ENCODE assay signal across 19 mouse cellular contexts in the genomic region with DNA sequence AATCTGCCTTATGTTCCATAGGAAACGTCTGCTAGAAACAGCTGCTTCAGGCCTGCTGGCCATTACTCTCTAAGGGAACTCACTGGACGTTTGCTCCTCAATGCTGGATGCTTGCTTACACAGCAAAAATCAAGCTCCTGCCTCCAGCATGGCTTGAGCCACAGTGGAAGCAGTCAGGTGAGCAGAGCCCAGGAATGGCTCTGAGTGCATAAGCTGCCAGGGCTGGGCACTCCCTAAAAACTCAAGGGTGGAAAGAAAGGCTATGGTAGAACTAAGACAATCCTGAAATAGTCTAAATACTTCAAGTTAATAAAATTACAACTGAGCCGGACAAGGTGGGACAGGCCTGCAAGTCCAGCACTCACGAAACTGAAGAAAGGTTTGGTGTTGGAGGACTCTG. TPM values are rescaled to one million over a fixed set of nuclear protein-coding genes. Genes with fewer than 3 reads are reported as not detected.
DNase-seq lines count a peak whose midpoint lies in the region; ATAC-seq and TF ChIP-seq lines count a peak whose summit lies in the region.
"Had no signal": no experiment of that assay in that cellular context is flagged by ENCODE, and none has a peak within 500 bp of the region (broad histone marks: within the 10 kb centered on the region; RNA-seq: fewer than 3 reads in every experiment).

No protein-coding gene starts in this region.

- peak overlapping the region; percentile 68; the same call in 1 of the 2 replicates for H3K27ac ChIP-seq in forebrain, embryonic 10.5 days
- no peak overlapping the region; the same call in 1 of the 2 replicates for H3K27ac ChIP-seq in forebrain, postnatal 0 days (ENCODE audit: low read depth, low read length)
- H3K27ac ChIP-seq in kidney, adult 2 months (ENCODE audit: insufficient read depth, low read depth, low read length) = no peak overlapping the region
- 0 out of 2 replicates have a peak overlapping the region, but pooled peaks have one; percentile 21 for H3K27ac ChIP-seq in stomach, embryonic 14.5 days (ENCODE audit: low read length)
- H3K27ac ChIP-seq in stomach, postnatal 0 days (replicated peaks) = no peak overlapping the region
- H3K27ac ChIP-seq: embryonic facial prominence, embryonic 13.5 days; heart, embryonic 15.5 days; limb, embryonic 15.5 days had no signal

- no peak for ATAC-seq in forebrain, postnatal 0 days
- no peak for ATAC-seq in stomach, embryonic 14.5 days (ENCODE audit: insufficient number of reproducible peaks, insufficient read depth, low FRiP score, low read depth)
- no peak for ATAC-seq in stomach, postnatal 0 days (ENCODE audit: low FRiP score, low TSS enrichment)
- ATAC-seq: CD4-positive, CD25-positive, alpha-beta regulatory T cell, adult 4 months had no signal

- H3K36me3 ChIP-seq in forebrain, embryonic 10.5 days (replicated peaks) = no peaks in the 10 kb centered on the region
- no peaks in the 10 kb centered on the region for H3K36me3 ChIP-seq in forebrain, postnatal 0 days (ENCODE audit: insufficient read depth)
- no peaks in the 10 kb centered on the region for H3K36me3 ChIP-seq in kidney, adult 2 months (ENCODE audit: control insufficient read depth, insufficient read depth, low read length)
- no peaks in the 10 kb centered on the region for H3K36me3 ChIP-seq in stomach, embryonic 14.5 days (ENCODE audit: control insufficient read depth, insufficient read depth, low read length)
- no peaks in the 10 kb centered on the region for H3K36me3 ChIP-seq in stomach, postnatal 0 days (ENCODE audit: control insufficient read depth, insufficient read depth, low read length)
- H3K36me3 ChIP-seq: embryonic facial prominence, embryonic 13.5 days; heart, embryonic 15.5 days; limb, embryonic 15.5 days; neural tube, embryonic 13.5 days had no signal

- H3K9ac ChIP-seq in forebrain, postnatal 0 days = no peak overlapping the region
- H3K9ac ChIP-seq in stomach, embryonic 14.5 days (replicated peaks; ENCODE audit: low read depth, low read length) = no peak overlapping the region
- no peak overlapping the region for H3K9ac ChIP-seq in stomach, postnatal 0 days (ENCODE audit: low read length)
- H3K9ac ChIP-seq: embryonic facial prominence, embryonic 13.5 days; heart, embryonic 15.5 days; limb, embryonic 15.5 days; neural tube, embryonic 13.5 days had no signal

- no peak overlapping the region for H3K4me2 ChIP-seq in forebrain, postnatal 0 days (ENCODE audit: low read depth)
- no peak overlapping the region for H3K4me2 ChIP-seq in stomach, embryonic 14.5 days (replicated peaks; ENCODE audit: low read depth, low read length)
- H3K4me2 ChIP-seq in stomach, postnatal 0 days (replicated peaks; ENCODE audit: low read depth) = no peak overlapping the region
- H3K4me2 ChIP-seq: embryonic facial prominence, embryonic 13.5 days; heart, embryonic 15.5 days; limb, embryonic 15.5 days; neural tube, embryonic 13.5 days had no signal

- no peaks in the 10 kb centered on the region for H3K9me3 ChIP-seq in forebrain, embryonic 10.5 days
- H3K9me3 ChIP-seq in forebrain, postnatal 0 days (ENCODE audit: low read length) = no peaks in the 10 kb centered on the region
- no peaks in the 10 kb centered on the region for H3K9me3 ChIP-seq in stomach, embryonic 14.5 days (ENCODE audit: control insufficient read depth, low read depth, low read length)
- no peaks in the 10 kb centered on the region for H3K9me3 ChIP-seq in stomach, postnatal 0 days (ENCODE audit: control insufficient read depth, low read length)
- H3K9me3 ChIP-seq: embryonic facial prominence, embryonic 13.5 days; heart, embryonic 15.5 days; limb, embryonic 15.5 days; neural tube, embryonic 13.5 days had no signal

- TF ChIP-seq POLR2A in kidney, adult 2 months (IDR thresholded peaks at IDR 0.05; ENCODE audit: low read depth, low read length) = no peak

- H3K4me3 ChIP-seq in forebrain, embryonic 10.5 days = no peak overlapping the region
- no peak overlapping the region for H3K4me3 ChIP-seq in forebrain, postnatal 0 days (ENCODE audit: low read depth, low read length)
- H3K4me3 ChIP-seq in kidney, adult 2 months (ENCODE audit: insufficient read depth, low read depth, low read length) = no peak overlapping the region
- no peak overlapping the region for H3K4me3 ChIP-seq in stomach, embryonic 14.5 days (ENCODE audit: low read depth, low read length)
- H3K4me3 ChIP-seq in stomach, postnatal 0 days (ENCODE audit: low read depth, low read length) = no peak overlapping the region
- H3K4me3 ChIP-seq: embryonic facial prominence, embryonic 13.5 days; heart, embryonic 15.5 days; limb, embryonic 15.5 days; neural tube, embryonic 13.5 days had no signal

- WGBS in forebrain, embryonic 10.5 days = 88% methylated on average over 4 of the region's 4 CpGs
- WGBS in forebrain, postnatal 0 days = 75% methylated on average over 4 of the region's 4 CpGs
- WGBS in kidney, adult 2 months = 71% methylated on average over 4 of the region's 4 CpGs
- 59% methylated on average over 4 of the region's 4 CpGs for WGBS in stomach, embryonic 14.5 days
- WGBS in stomach, postnatal 0 days = 70% methylated on average over 4 of the region's 4 CpGs

- no peaks in the 10 kb centered on the region for H3K27me3 ChIP-seq in forebrain, embryonic 10.5 days (ENCODE audit: poor library complexity, severe bottlenecking)
- no peaks in the 10 kb centered on the region for H3K27me3 ChIP-seq in forebrain, postnatal 0 days (ENCODE audit: insufficient read depth, low read length)
- no peaks in the 10 kb centered on the region for H3K27me3 ChIP-seq in kidney, adult 2 months (replicated peaks; ENCODE audit: control insufficient read depth, insufficient read depth, low read length)
- H3K27me3 ChIP-seq in stomach, embryonic 14.5 days (ENCODE audit: control insufficient read depth, insufficient read depth, low read length) = no peaks in the 10 kb centered on the region
- H3K27me3 ChIP-seq in stomach, postnatal 0 days (ENCODE audit: control insufficient read depth, insufficient read depth, low read length) = no peaks in the 10 kb centered on the region
- H3K27me3 ChIP-seq: embryonic facial prominence, embryonic 13.5 days; heart, embryonic 15.5 days; limb, embryonic 15.5 days; neural tube, embryonic 13.5 days had no signal

- peaks cover 27% of the 10 kb centered on the region for H3K4me1 ChIP-seq in forebrain, embryonic 10.5 days
- H3K4me1 ChIP-seq in forebrain, postnatal 0 days (ENCODE audit: insufficient read depth) = peaks cover 4% of the 10 kb centered on the region; the same call in 1 of the 2 replicates
- no peaks in the 10 kb centered on the region for H3K4me1 ChIP-seq in kidney, adult 2 months (ENCODE audit: control insufficient read depth, insufficient read depth, low read length)
- H3K4me1 ChIP-seq in stomach, embryonic 14.5 days (ENCODE audit: control insufficient read depth, insufficient read depth, low read length) = peaks cover 21% of the 10 kb centered on the region
- H3K4me1 ChIP-seq in stomach, postnatal 0 days (replicated peaks; ENCODE audit: control insufficient read depth, insufficient read depth) = no peaks in the 10 kb centered on the region
- H3K4me1 ChIP-seq: limb, embryonic 15.5 days had no signal

- no peak for DNase-seq in forebrain, embryonic 10.5 days (ENCODE audit: extremely low spot score, low spot score)
- DNase-seq in forebrain, postnatal 0 days = no peak
- peak; percentile 15 for DNase-seq in kidney, adult 2 months
- no peak for DNase-seq in kidney, adult 18-20 months
- DNase-seq in stomach, postnatal 0 days (ENCODE audit: low spot score) = no peak
- no peak for DNase-seq in cerebellum, postnatal 4 days (ENCODE audit: low spot score in 2 of 2)
- DNase-seq in cerebellum, adult 9-10 months = no peak
- DNase-seq: adrenal gland, adult 8-10 months; cerebellum, adult 11-12 months; cerebellum, postnatal 36 days; heart, adult 18-20 months; right cerebral cortex, postnatal 25 days; thymus, postnatal 4 days had no signal

- TF ChIP-seq EP300 in stomach, postnatal 0 days (optimal IDR thresholded peaks at IDR 0.05) = no peak

- TF ChIP-seq CTCF in forebrain, postnatal 0 days (IDR thresholded peaks at IDR 0.05; ENCODE audit: low read depth) = no peak
- TF ChIP-seq CTCF in kidney, adult 2 months (conservative IDR thresholded peaks at IDR 0.05; ENCODE audit: insufficient read depth, insufficient read length, low read depth, low read length) = no peak
- TF ChIP-seq CTCF in stomach, postnatal 0 days (IDR thresholded peaks at IDR 0.05; ENCODE audit: low read depth) = no peak

RNA-seq across cellular contexts. Expression of gene Cdkal1, which starts 30.7 kb away (rescaled TPM):
- 34.3 and 34.5 TPM in 2 replicates for polyA plus RNA-seq in forebrain, embryonic 10.5 days (2016; fragmentation: Nextera tagmentation; extraction: Ambion mirVana)
- 16.7 and 17.9 TPM in 2 replicates for total RNA-seq in forebrain, postnatal 0 days (2014; rRNA removed)
- 16.8 and 18.3 TPM in 2 replicates for polyA plus RNA-seq in forebrain, postnatal 0 days (2015; fragmentation: Nextera tagmentation; extraction: Ambion mirVana)
- polyA plus RNA-seq in kidney, adult 2 months (2012; rRNA removed) = 3.3 and 4.4 TPM in 2 replicates
- polyA plus RNA-seq in stomach, embryonic 14.5 days (2014; fragmentation: Nextera tagmentation; extraction: Ambion mirVana) = 37.0 and 44.8 TPM in 2 replicates
- 14.7 and 15.5 TPM in 2 replicates for polyA plus RNA-seq in stomach, postnatal 0 days (2015; fragmentation: Nextera tagmentation; extraction: Ambion mirVana)

Comparison
In these comparisons a context has a peak if more than half of its experiments do, and no peak if none do; other contexts are left out.
1. H3K27ac ChIP-seq: peak in forebrain, embryonic 10.5 days (single experiment) and stomach, embryonic 14.5 days (single experiment); none in forebrain, postnatal 0 days (single experiment), kidney, adult 2 months (single experiment) and stomach, postnatal 0 days (single experiment).